Mouse (Mus musculus) testis, adult 2 months (tissue): Measurements from ENCODE around the gene Filip1l.

Experiments used
- CTCF ChIP-seq: fragments of 200-500 bp; IDR thresholded peaks from 2 replicates; pipeline ENCODE4 v1.5.1; 2012; ENCODE audit warnings: low read depth, mild to moderate bottlenecking, inconsistent platforms, low read length, moderate library complexity; ENCODE audit not compliant: control insufficient read depth, insufficient read depth, insufficient replicate concordance
- POLR2A ChIP-seq: fragments of 200-500 bp; IDR thresholded peaks from 2 replicates; pipeline ENCODE4 v1.6.1; 2012; ENCODE audit warnings: low read depth, mild to moderate bottlenecking, inconsistent platforms, low read length, moderate library complexity; ENCODE audit not compliant: control insufficient read depth

- TF ChIP-seq POLR2A (no peak), CTCF (no peak)
Observed at GRCm38 (mm10) chr16:57315026-57315425, 37.9 kb upstream of the Filip1l start.
